Mouse (Mus musculus) embryonic facial prominence, embryonic 12.5 days (tissue): ENCODE measurements around the gene Prkab2. TPM values are rescaled to one million over a fixed set of nuclear protein-coding genes. Genes with fewer than 3 reads are reported as not detected.

Experiments
- ATAC-seq: fragments of 200-750 bp; cut with Nextera tagmentation; 2 replicates; pipeline ENCODE4 v1.8.0; 2017; ENCODE audit not compliant: insufficient number of reproducible peaks, insufficient read depth, low FRiP score, low TSS enrichment
- H3K27ac ChIP-seq: fragments of 300-500 bp; sonication (generic); 2 replicates; pipeline ENCODE4 v1.5.1; 2016; ENCODE audit warnings: mild to moderate bottlenecking
- H3K27me3 ChIP-seq: fragments of 300-500 bp; sonication (generic); 2 replicates; pipeline ENCODE4 v1.6.1; 2016; ENCODE audit warnings: mild to moderate bottlenecking, moderate library complexity
- H3K36me3 ChIP-seq: fragments of 300-500 bp; sonication (generic); 2 replicates; pipeline ENCODE4 v1.6.1; 2016; ENCODE audit warnings: mild to moderate bottlenecking
- H3K4me1 ChIP-seq: fragments of 300-500 bp; sonication (generic); 2 replicates; pipeline ENCODE4 v1.6.1; 2016
- H3K4me2 ChIP-seq: fragments of 300-500 bp; sonication (generic); replicated peaks from 2 replicates; pipeline ENCODE4 v1.6.1; 2016; ENCODE audit warnings: mild to moderate bottlenecking, moderate library complexity
- H3K4me3 ChIP-seq: fragments of 300-500 bp; sonication (generic); 2 replicates; pipeline ENCODE4 v1.5.1; 2016; ENCODE audit warnings: mild to moderate bottlenecking
- H3K9ac ChIP-seq: fragments of 300-500 bp; sonication (generic); 2 replicates; pipeline ENCODE4 v1.6.1; 2016; ENCODE audit warnings: mild to moderate bottlenecking, moderate library complexity
- H3K9me3 ChIP-seq: fragments of 300-500 bp; sonication (generic); 2 replicates; pipeline ENCODE4 v1.6.1; 2016; ENCODE audit warnings: mild to moderate bottlenecking, moderate library complexity
- WGBS: fragments of 180-500 bp; shearing (Covaris S2); methylation state at CpG from one replicate; pipeline ENCODE4 v1.1.7; 2016; 5-methylcytosine and 5-hydroxymethylcytosine counted together
- polyA plus RNA-seq: library from polyadenylated mRNA; unstranded; fragments of >200 nt; fragmentation: Nextera tagmentation; extraction: Ambion mirVana; gene quantifications from 2 replicates; pipeline ENCODE4 v1.2.1, GENCODE M21; 2016

Prkab2 gene
- polyA plus RNA-seq: 9.6 and 10.8 TPM in 2 replicates

GRCm38 (mm10) chr3:97657655-97658411 is at the start of gene Prkab2:
Gene Prkab2 (plus strand): TSS chr3:97658193.
- Histone ChIP-seq H3K9me3 (no peaks in the 10 kb centered on the region), H3K27me3 (no peaks in the 10 kb centered on the region), H3K4me3 (peak within 1 kb of the TSS; percentile 80), H3K4me1 (peaks cover 7% of the 10 kb centered on the region; the same call in 1 of the 2 replicates), H3K36me3 (0 out of 2 replicates have a peak, but pooled peaks cover 6% of the 10 kb centered on the region), H3K9ac (peak within 1 kb of the TSS; percentile 69), H3K4me2 (peak within 1 kb of the TSS; percentile 73), H3K27ac (0 out of 2 replicates have a peak within 1 kb of the TSS, but pooled peaks have one; percentile 17)
- ATAC-seq: peak; percentile 92
- 2% methylated on average over 51 of the region's 51 CpGs for WGBS

GRCm38 (mm10) chr3:97609201-97609844 is 48.7 kb upstream of the Prkab2 start:
- no peaks in the 10 kb centered on the region for H3K9me3 ChIP-seq
- peak overlapping the region; percentile 90; the same call in 1 of the 2 replicates for H3K27ac ChIP-seq
- ATAC-seq: no peak; the same call in 1 of the 2 replicates

GRCm38 (mm10) chr3:97609845-97610410 is 48.1 kb upstream of the Prkab2 start, which contains the start of gene Chd1l:
Gene Chd1l (minus strand): TSS chr3:97610203.
- 0 out of 2 replicates have a peak, but pooled peaks cover 3% of the 10 kb centered on the region for H3K27me3 ChIP-seq
- H3K9ac ChIP-seq: peak within 1 kb of the TSS; percentile 83
- 1% methylated on average over 45 of the region's 56 CpGs for WGBS
- peak; percentile 83 for ATAC-seq
- peak within 1 kb of the TSS; percentile 71 for H3K4me2 ChIP-seq
- H3K36me3 ChIP-seq: no peaks in the 10 kb centered on the region
- peak within 1 kb of the TSS; percentile 65 for H3K4me3 ChIP-seq
- H3K9me3 ChIP-seq: no peaks in the 10 kb centered on the region
- no peaks in the 10 kb centered on the region for H3K4me1 ChIP-seq
- peak within 1 kb of the TSS; percentile 90 for H3K27ac ChIP-seq

More at GRCm38 (mm10) chr3:97609201-97609844, 48.7 kb upstream of the Prkab2 start:
- peak overlapping the region; percentile 71 for H3K4me2 ChIP-seq
- 5% methylated on average over 20 of the region's 20 CpGs for WGBS
- peak overlapping the region; percentile 83 for H3K9ac ChIP-seq
- no peaks in the 10 kb centered on the region for H3K36me3 ChIP-seq
- H3K4me1 ChIP-seq: no peaks in the 10 kb centered on the region
- 0 out of 2 replicates have a peak, but pooled peaks cover 3% of the 10 kb centered on the region for H3K27me3 ChIP-seq
- peak overlapping the region; percentile 65 for H3K4me3 ChIP-seq

- Histone ChIP-seq H3K27ac (no peak overlapping the region), H3K9me3 (no peaks in the 10 kb centered on the region), H3K36me3 (no peaks in the 10 kb centered on the region), H3K4me2 (no peak overlapping the region), H3K4me1 (no peaks in the 10 kb centered on the region), H3K4me3 (no peak overlapping the region), H3K9ac (no peak overlapping the region), H3K27me3 (0 out of 2 replicates have a peak, but pooled peaks cover 3% of the 10 kb centered on the region)
- no peak for ATAC-seq
- 79% methylated on average over 6 of the region's 6 CpGs for WGBS
Measured at GRCm38 (mm10) chr3:97611021-97611420, 47.0 kb upstream of the Prkab2 start.

- Histone ChIP-seq H3K4me1 (no peaks in the 10 kb centered on the region), H3K9me3 (no peaks in the 10 kb centered on the region), H3K36me3 (no peaks in the 10 kb centered on the region), H3K4me2 (no peak overlapping the region), H3K9ac (no peak overlapping the region), H3K27me3 (0 out of 2 replicates have a peak, but pooled peaks cover 3% of the 10 kb centered on the region), H3K4me3 (no peak overlapping the region), H3K27ac (no peak overlapping the region)
- WGBS: 20% methylated on average over 1 of the region's 1 CpGs
- no peak for ATAC-seq
Measured at GRCm38 (mm10) chr3:97615154-97615553, 42.8 kb upstream of the Prkab2 start.

GRCm38 (mm10) chr3:97615933-97616332 is 42.1 kb upstream of the Prkab2 start:
- no peaks in the 10 kb centered on the region for H3K36me3 ChIP-seq

GRCm38 (mm10) chr3:97617091-97617825 is 40.7 kb upstream of the Prkab2 start:
- Histone ChIP-seq H3K4me3 (no peak overlapping the region), H3K27ac (no peak overlapping the region), H3K9ac (no peak overlapping the region), H3K4me1 (no peaks in the 10 kb centered on the region), H3K9me3 (no peaks in the 10 kb centered on the region), H3K4me2 (no peak overlapping the region), H3K36me3 (no peaks in the 10 kb centered on the region), H3K27me3 (no peaks in the 10 kb centered on the region)
- ATAC-seq: no peak
- 95% methylated on average over 19 of the region's 19 CpGs for WGBS

More at GRCm38 (mm10) chr3:97615933-97616332, 42.1 kb upstream of the Prkab2 start:
- H3K4me2 ChIP-seq: no peak overlapping the region
- H3K9me3 ChIP-seq: no peaks in the 10 kb centered on the region
- H3K4me1 ChIP-seq: no peaks in the 10 kb centered on the region
- H3K27me3 ChIP-seq: 0 out of 2 replicates have a peak, but pooled peaks cover 3% of the 10 kb centered on the region
- ATAC-seq: no peak
- WGBS: 89% methylated on average over 4 of the region's 4 CpGs
- no peak overlapping the region for H3K9ac ChIP-seq
- no peak overlapping the region for H3K27ac ChIP-seq
- H3K4me3 ChIP-seq: no peak overlapping the region

- 88% methylated on average over 8 of the region's 8 CpGs for WGBS
- no peak overlapping the region for H3K9ac ChIP-seq
- H3K9me3 ChIP-seq: no peaks in the 10 kb centered on the region
- no peak overlapping the region for H3K4me2 ChIP-seq
- no peak for ATAC-seq
- no peaks in the 10 kb centered on the region for H3K4me1 ChIP-seq
- H3K4me3 ChIP-seq: no peak overlapping the region
- no peaks in the 10 kb centered on the region for H3K36me3 ChIP-seq
- H3K27me3 ChIP-seq: no peaks in the 10 kb centered on the region
- H3K27ac ChIP-seq: no peak overlapping the region
Measured at GRCm38 (mm10) chr3:97617899-97618298, 40.1 kb upstream of the Prkab2 start.

- no peak for ATAC-seq
- no peaks in the 10 kb centered on the region for H3K9me3 ChIP-seq
- H3K27ac ChIP-seq: no peak overlapping the region
- no peak overlapping the region for H3K9ac ChIP-seq
- no peaks in the 10 kb centered on the region for H3K4me1 ChIP-seq
- H3K4me3 ChIP-seq: no peak overlapping the region
- no peak overlapping the region for H3K4me2 ChIP-seq
- H3K36me3 ChIP-seq: no peaks in the 10 kb centered on the region
- 86% methylated on average over 4 of the region's 4 CpGs for WGBS
- H3K27me3 ChIP-seq: no peaks in the 10 kb centered on the region
Measured at GRCm38 (mm10) chr3:97620657-97621056, 37.3 kb upstream of the Prkab2 start.

GRCm38 (mm10) chr3:97624611-97625010 is 33.4 kb upstream of the Prkab2 start:
- WGBS: 45% methylated on average over 2 of the region's 2 CpGs
- Histone ChIP-seq H3K9me3 (no peaks in the 10 kb centered on the region), H3K36me3 (no peaks in the 10 kb centered on the region), H3K4me1 (peaks cover 5% of the 10 kb centered on the region; the same call in 1 of the 2 replicates), H3K27me3 (no peaks in the 10 kb centered on the region), H3K4me2 (no peak overlapping the region), H3K4me3 (no peak overlapping the region), H3K9ac (no peak overlapping the region), H3K27ac (no peak overlapping the region)
- ATAC-seq: no peak

- WGBS: 77% methylated on average over 7 of the region's 7 CpGs
- no peak overlapping the region for H3K9ac ChIP-seq
- peak overlapping the region; percentile 60 for H3K4me2 ChIP-seq
- H3K4me1 ChIP-seq: peaks cover 5% of the 10 kb centered on the region; the same call in 1 of the 2 replicates
- ATAC-seq: no peak
- H3K27ac ChIP-seq: no peak overlapping the region
- H3K27me3 ChIP-seq: no peaks in the 10 kb centered on the region
- peak overlapping the region; percentile 39 for H3K4me3 ChIP-seq
- H3K36me3 ChIP-seq: no peaks in the 10 kb centered on the region
- no peaks in the 10 kb centered on the region for H3K9me3 ChIP-seq
Measured at GRCm38 (mm10) chr3:97627893-97628292, 30.1 kb upstream of the Prkab2 start.
